Mouse (Mus musculus) hindbrain, embryonic 15.5 days (tissue): ENCODE data around the gene Evc. TPM values are rescaled to one million over a fixed set of nuclear protein-coding genes. Genes with fewer than 3 reads are reported as not detected.

ENCODE experiments used
- ATAC-seq: fragments of 200-750 bp; cut with Nextera tagmentation; 2 replicates; pipeline ENCODE4 v1.8.0; 2017; ENCODE audit warnings: low read depth, moderate number of reproducible peaks, moderate TSS enrichment; ENCODE audit not compliant: low FRiP score
- H3K27ac ChIP-seq: fragments of 300-500 bp; sonication (generic); replicated peaks from 2 replicates; pipeline ENCODE4 v1.5.1; 2015; ENCODE audit warnings: mild to moderate bottlenecking, inconsistent platforms
- H3K27me3 ChIP-seq: fragments of 300-500 bp; sonication (generic); 2 replicates; pipeline ENCODE4 v1.6.1; 2015; ENCODE audit warnings: control low read depth, inconsistent platforms
- H3K36me3 ChIP-seq: fragments of 300-500 bp; sonication (generic); 2 replicates; pipeline ENCODE4 v1.6.1; 2015; ENCODE audit warnings: control low read depth, inconsistent platforms
- H3K4me1 ChIP-seq: fragments of 300-500 bp; sonication (generic); replicated peaks from 2 replicates; pipeline ENCODE4 v1.6.1; 2015; ENCODE audit warnings: control low read depth, inconsistent platforms
- H3K4me2 ChIP-seq: fragments of 300-500 bp; sonication (generic); 2 replicates; pipeline ENCODE4 v1.6.1; 2015; ENCODE audit warnings: moderate library complexity, mild to moderate bottlenecking, inconsistent platforms
- H3K4me3 ChIP-seq: fragments of 300-500 bp; sonication (generic); 2 replicates; pipeline ENCODE4 v1.5.1; 2015; ENCODE audit warnings: mild to moderate bottlenecking, inconsistent platforms
- H3K9ac ChIP-seq: fragments of 300-500 bp; sonication (generic); 2 replicates; pipeline ENCODE4 v1.6.1; 2015; ENCODE audit warnings: inconsistent platforms
- H3K9me3 ChIP-seq: fragments of 300-500 bp; sonication (generic); 2 replicates; pipeline ENCODE4 v1.6.1; 2016; ENCODE audit warnings: control low read depth, inconsistent platforms
- WGBS: fragments of 180-500 bp; shearing (Covaris S2); methylation state at CpG from one replicate; pipeline ENCODE4 v1.1.7; 2015; 5-methylcytosine and 5-hydroxymethylcytosine counted together
- polyA plus RNA-seq: library from polyadenylated mRNA; unstranded; fragments of >200 nt; fragmentation: Nextera tagmentation; extraction: Ambion mirVana; gene quantifications from 2 replicates; pipeline ENCODE4 v1.2.1, GENCODE M21; 2015

Evc gene
- polyA plus RNA-seq: 5.8 and 6.0 TPM in 2 replicates

DNA sequence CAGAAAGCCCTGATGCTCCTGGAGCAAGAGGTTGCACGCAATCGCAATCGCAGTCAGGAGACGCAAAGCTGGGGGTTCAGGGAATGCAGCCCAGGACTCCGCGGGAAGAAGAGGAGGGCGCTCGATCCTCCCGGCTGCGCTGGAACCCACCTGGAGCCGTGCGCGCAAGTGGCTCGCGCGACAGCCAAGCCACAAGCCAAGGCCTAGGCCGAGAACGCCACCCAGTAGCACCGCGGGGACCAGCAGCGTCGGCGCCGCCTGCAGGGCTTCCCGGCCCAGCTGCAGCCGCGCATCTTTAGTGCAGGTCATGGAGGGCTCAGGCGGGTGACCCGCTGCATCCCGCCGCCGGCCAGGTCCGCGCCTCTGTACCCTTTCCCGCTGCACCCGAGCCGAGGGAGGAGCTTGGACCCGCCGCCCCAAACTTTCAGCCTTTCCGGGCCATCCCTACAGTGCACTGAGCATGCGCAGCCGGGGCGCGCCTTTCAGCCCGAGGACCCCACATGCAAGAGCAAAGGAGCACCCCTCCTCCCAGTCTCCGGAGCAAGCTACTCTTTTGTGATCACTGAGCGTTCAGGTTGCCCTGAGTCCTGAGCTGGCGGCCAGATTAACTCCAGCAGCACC is at the start of gene Evc:
Evc (minus strand) TSS at position 410 of the 621 bp plus-strand sequence.
- Histone ChIP-seq H3K4me3 (peak within 1 kb of the TSS; percentile 65), H3K4me1 (peaks cover 34% of the 10 kb centered on the region), H3K9ac (peak within 1 kb of the TSS; percentile 56), H3K27me3 (0 out of 2 replicates have a peak, but pooled peaks cover 7% of the 10 kb centered on the region), H3K27ac (no peak within 1 kb of the TSS), H3K4me2 (peak within 1 kb of the TSS; percentile 100), H3K36me3 (no peaks in the 10 kb centered on the region), H3K9me3 (no peaks in the 10 kb centered on the region)
- ATAC-seq: peak; percentile 64
- under 1% methylated on average over 48 of the region's 48 CpGs for WGBS

DNA sequence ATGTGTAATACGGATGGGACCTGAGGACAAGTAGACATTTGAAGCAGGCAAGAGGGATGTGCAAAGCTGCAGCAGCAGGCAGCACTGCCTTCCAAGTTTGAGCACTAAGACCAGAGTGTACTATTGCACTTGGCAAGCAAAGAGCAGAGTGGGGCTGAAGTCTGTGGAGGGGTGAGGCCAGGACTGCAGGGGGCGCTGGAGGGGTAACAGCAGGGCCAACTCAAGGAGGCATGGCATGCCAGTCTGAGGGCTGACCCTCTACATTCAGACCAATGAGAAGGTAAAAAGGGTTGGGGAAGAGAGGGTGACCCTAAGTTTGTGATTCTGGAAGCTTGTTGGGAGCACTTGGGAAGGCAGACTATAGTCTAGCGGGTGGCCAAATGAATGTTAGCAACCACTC is 46.9 kb upstream of the Evc start:
- Histone ChIP-seq H3K36me3 (no peaks in the 10 kb centered on the region), H3K4me1 (0 out of 2 replicates have a peak, but pooled peaks cover 4% of the 10 kb centered on the region), H3K4me3 (no peak overlapping the region), H3K9ac (no peak overlapping the region), H3K27me3 (no peaks in the 10 kb centered on the region), H3K4me2 (no peak overlapping the region), H3K27ac (no peak overlapping the region), H3K9me3 (no peaks in the 10 kb centered on the region)
- no peak for ATAC-seq
- 92% methylated on average over 3 of the region's 3 CpGs for WGBS

DNA sequence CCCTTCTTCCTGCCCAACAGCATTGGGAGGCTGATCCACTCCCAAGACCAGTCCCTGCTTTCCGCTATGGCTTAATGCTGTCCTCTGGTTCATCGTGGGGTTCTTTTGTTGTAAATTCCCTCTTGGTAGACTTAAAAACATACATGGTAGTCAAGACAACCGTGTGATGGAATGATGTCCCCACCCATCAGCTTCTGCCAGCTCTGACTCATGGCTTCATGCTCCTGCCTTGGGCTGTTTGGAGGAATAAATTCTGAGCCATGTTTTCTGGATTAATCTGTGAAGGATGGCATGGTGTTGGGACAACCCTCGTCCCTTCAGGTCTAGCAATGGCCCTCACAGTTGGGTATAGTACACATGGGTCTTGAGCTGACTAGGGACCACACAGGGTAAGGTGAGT is 43.9 kb upstream of the Evc start:
- no peaks in the 10 kb centered on the region for H3K27me3 ChIP-seq
- no peak overlapping the region for H3K27ac ChIP-seq
- 0 out of 2 replicates have a peak, but pooled peaks cover 4% of the 10 kb centered on the region for H3K4me1 ChIP-seq
- no peak overlapping the region for H3K4me3 ChIP-seq
- no peak overlapping the region for H3K9ac ChIP-seq
- no peak overlapping the region for H3K4me2 ChIP-seq
- ATAC-seq: peak; percentile 33; the same call in 1 of the 2 replicates
- WGBS: 82% methylated on average over 4 of the region's 4 CpGs
- no peaks in the 10 kb centered on the region for H3K36me3 ChIP-seq
- no peaks in the 10 kb centered on the region for H3K9me3 ChIP-seq

DNA sequence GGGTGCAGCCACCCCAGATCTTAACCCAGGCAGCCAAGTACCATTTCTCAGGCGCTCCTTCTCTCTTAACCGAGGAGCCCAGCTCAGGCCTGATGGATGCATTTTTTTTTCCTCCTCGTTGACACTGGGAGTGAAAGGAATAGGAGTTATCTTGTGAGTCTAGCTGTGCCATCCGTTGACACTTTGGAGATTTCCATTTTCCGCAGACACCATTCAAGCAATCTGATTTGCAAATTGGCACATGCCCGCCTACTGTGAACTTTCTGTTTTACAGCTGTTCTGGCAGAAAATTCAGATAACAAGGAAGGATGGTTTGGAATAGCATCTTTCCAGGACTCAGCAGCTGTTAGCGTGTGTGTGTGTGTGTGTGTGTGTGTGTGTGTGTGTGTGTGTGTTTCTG is 40.7 kb upstream of the Evc start:
- WGBS: 78% methylated on average over 7 of the region's 7 CpGs
- H3K27me3 ChIP-seq: no peaks in the 10 kb centered on the region
- no peaks in the 10 kb centered on the region for H3K9me3 ChIP-seq
- no peaks in the 10 kb centered on the region for H3K36me3 ChIP-seq
- H3K4me3 ChIP-seq: no peak overlapping the region
- no peak overlapping the region for H3K4me2 ChIP-seq
- no peak for ATAC-seq
- no peak overlapping the region for H3K27ac ChIP-seq
- 0 out of 2 replicates have a peak, but pooled peaks cover 4% of the 10 kb centered on the region for H3K4me1 ChIP-seq
- H3K9ac ChIP-seq: no peak overlapping the region

DNA sequence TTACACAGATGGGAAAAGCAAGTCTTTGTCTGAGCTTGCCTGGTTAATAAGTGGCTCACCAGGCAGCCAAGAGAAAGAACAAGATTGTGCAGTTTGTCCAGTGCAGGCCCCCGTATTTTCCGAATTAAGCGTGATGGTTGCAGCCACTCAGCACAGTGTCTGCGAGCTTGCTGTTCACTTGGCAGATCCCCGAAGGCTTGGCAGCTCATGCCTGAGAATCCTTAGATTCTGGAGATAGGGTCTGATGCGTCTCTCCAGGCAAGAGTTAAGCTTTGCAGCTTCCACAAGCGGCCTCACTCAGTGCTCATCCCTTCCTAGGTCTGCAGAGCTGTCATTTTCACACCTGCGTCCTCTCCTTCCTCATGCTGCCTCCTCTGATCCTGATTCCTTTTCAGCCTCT is 32.1 kb upstream of the Evc start:
- 88% methylated on average over 8 of the region's 8 CpGs for WGBS
- no peak overlapping the region for H3K4me3 ChIP-seq
- no peak overlapping the region for H3K27ac ChIP-seq
- no peak for ATAC-seq
- peaks cover 12% of the 10 kb centered on the region for H3K4me1 ChIP-seq
- H3K9me3 ChIP-seq: no peaks in the 10 kb centered on the region
- H3K9ac ChIP-seq: no peak overlapping the region
- no peak overlapping the region for H3K4me2 ChIP-seq
- no peaks in the 10 kb centered on the region for H3K36me3 ChIP-seq
- H3K27me3 ChIP-seq: no peaks in the 10 kb centered on the region

DNA sequence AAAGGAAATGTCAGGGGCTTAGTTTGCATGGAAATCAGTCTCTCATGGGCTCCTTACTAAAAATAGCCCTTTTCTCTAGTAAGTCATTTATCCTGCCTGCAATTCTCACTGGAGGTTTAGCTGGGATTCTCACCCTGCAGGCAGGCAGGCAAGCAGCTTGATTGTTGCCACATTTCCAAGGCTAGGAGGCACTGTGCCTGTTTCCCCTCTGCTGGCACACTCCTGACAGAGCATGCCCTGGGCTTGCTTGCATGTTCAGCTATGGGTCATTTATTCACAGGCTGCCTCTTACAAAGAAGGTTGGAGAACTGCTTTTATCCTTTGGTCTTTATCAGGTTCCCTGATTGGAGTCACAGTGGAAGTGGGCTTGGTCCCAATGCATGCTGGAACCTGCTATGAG is 29.1 kb upstream of the Evc start:
- Histone ChIP-seq H3K4me3 (no peak overlapping the region), H3K9ac (no peak overlapping the region), H3K27me3 (no peaks in the 10 kb centered on the region), H3K9me3 (no peaks in the 10 kb centered on the region), H3K27ac (peak overlapping the region; percentile 64), H3K4me2 (no peak overlapping the region), H3K36me3 (no peaks in the 10 kb centered on the region), H3K4me1 (peaks cover 12% of the 10 kb centered on the region)
- ATAC-seq: 0 out of 2 replicates have a peak, but pooled peaks have one; percentile 64

DNA sequence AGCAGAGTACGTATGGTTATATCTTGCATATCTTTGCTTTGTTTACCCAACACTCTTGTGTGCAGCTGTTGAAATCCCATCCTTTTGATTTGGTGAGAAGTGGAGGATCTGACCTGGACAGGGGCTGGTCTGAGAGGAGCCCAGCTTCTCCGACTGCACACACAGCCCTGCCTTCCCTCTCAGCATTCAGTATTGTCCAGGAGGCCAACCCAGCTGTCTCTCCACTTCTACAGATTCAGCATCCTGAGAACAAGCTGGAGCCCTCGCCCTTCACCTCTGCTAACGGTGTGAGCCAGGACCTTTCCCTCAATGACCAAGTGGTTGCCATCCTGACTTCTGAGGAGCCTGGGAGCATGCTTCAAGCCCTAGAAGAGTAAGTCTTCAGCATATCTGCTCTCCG is 26.6 kb upstream of the Evc start:
- Histone ChIP-seq H3K4me2 (no peak overlapping the region), H3K4me1 (peaks cover 12% of the 10 kb centered on the region), H3K9me3 (no peaks in the 10 kb centered on the region), H3K9ac (no peak overlapping the region), H3K27me3 (no peaks in the 10 kb centered on the region), H3K4me3 (no peak overlapping the region), H3K36me3 (no peaks in the 10 kb centered on the region), H3K27ac (no peak overlapping the region)
- 89% methylated on average over 5 of the region's 5 CpGs for WGBS
- no peak for ATAC-seq

DNA sequence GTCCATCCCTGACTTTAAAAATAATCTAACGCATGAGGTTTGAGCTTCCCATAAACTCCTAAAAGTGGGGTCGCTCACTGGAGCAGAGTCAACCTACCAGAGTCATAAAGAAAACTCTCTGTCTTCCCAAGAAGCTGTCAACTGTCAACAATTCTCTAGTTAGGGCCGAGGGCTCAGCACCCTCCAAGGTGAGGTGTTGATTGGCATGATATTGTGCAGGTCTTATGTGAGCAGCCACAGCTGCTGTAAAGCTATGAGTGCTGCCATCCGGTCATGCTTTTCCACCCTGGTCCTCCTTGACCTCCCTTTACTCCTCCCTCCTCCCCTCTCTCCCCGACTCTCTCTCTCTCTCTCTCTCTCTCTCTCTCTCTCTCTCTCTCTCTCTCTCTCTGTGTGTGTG is 25.9 kb upstream of the Evc start:
- no peak overlapping the region for H3K27ac ChIP-seq
- H3K4me1 ChIP-seq: peaks cover 12% of the 10 kb centered on the region
- no peaks in the 10 kb centered on the region for H3K27me3 ChIP-seq
- WGBS: 88% methylated on average over 5 of the region's 5 CpGs
- H3K9ac ChIP-seq: no peak overlapping the region
- no peak overlapping the region for H3K4me2 ChIP-seq
- no peaks in the 10 kb centered on the region for H3K9me3 ChIP-seq
- H3K36me3 ChIP-seq: no peaks in the 10 kb centered on the region
- no peak for ATAC-seq
- H3K4me3 ChIP-seq: no peak overlapping the region

DNA sequence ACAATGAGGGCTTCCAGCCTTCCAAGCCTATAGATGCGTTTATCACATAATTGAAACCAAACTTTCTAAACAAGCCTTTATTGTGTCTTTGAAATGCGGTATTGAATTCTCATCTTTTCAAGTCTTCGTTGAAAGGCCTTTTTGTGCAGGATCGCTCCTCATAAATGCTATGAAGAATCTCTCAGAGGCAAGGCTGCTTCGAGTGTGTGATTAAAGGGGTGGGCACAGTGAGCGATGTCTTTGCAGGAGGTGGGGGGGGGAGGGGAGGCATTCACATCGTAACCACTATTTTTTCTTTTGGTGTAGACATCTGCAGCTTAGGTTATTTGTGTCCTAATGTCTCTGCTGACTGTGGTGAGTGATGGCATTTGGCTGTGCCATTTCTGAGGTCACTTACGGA is 19.3 kb upstream of the Evc start:
- no peaks in the 10 kb centered on the region for H3K9me3 ChIP-seq
- H3K27ac ChIP-seq: no peak overlapping the region
- H3K4me3 ChIP-seq: no peak overlapping the region
- no peak overlapping the region for H3K9ac ChIP-seq
- H3K27me3 ChIP-seq: no peaks in the 10 kb centered on the region
- no peak for ATAC-seq
- no peaks in the 10 kb centered on the region for H3K4me1 ChIP-seq
- H3K4me2 ChIP-seq: no peak overlapping the region
- H3K36me3 ChIP-seq: no peaks in the 10 kb centered on the region
- WGBS: 56% methylated on average over 8 of the region's 8 CpGs

DNA sequence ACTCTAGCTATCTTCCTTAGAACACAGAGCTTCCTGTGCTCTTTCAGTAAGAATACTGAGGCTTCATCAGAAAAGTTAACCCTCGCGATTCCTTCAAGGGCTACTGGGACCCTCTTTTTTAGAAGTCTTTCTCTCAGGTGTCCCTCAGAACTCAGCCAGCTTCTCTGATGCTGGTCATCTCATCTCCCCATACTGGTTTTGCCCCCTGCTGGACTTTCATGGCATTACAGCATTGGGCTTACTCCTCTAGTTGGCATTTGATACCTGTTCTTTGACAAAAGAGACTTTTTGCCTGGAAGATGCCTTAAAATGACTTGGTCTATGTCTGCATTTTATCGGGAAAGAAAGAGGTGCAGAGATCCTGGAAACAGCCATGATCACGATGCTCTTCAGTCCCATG is 17.7 kb upstream of the Evc start:
- no peak for ATAC-seq
- H3K9me3 ChIP-seq: no peaks in the 10 kb centered on the region
- H3K27me3 ChIP-seq: no peaks in the 10 kb centered on the region
- no peak overlapping the region for H3K4me2 ChIP-seq
- H3K27ac ChIP-seq: no peak overlapping the region
- WGBS: 85% methylated on average over 4 of the region's 4 CpGs
- H3K4me3 ChIP-seq: no peak overlapping the region
- no peaks in the 10 kb centered on the region for H3K36me3 ChIP-seq
- no peak overlapping the region for H3K9ac ChIP-seq
- no peaks in the 10 kb centered on the region for H3K4me1 ChIP-seq

DNA sequence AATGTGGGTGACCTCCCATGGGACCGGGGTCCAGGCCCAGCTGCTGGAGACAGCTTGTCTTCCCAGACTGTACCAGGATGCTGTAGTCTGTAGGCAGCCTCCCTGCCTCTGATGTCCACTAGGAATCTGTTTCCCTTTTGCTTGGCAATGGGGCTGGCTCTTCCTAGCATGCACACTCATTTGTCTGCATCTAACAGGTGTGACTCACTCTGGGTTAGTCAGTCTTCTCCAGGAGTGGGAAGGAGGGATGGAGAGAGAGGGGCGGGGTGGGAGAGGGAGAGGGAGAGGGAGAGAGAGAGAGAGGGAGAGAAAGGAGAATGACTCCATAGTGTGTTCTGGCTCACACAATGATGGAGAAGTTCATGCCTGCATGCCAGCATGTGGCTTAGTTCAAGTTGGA is 15.1 kb upstream of the Evc start:
- no peak overlapping the region for H3K27ac ChIP-seq
- H3K4me1 ChIP-seq: no peaks in the 10 kb centered on the region
- no peaks in the 10 kb centered on the region for H3K27me3 ChIP-seq
- no peak overlapping the region for H3K4me2 ChIP-seq
- 94% methylated on average over 2 of the region's 2 CpGs for WGBS
- ATAC-seq: no peak
- H3K4me3 ChIP-seq: no peak overlapping the region
- no peaks in the 10 kb centered on the region for H3K36me3 ChIP-seq
- no peaks in the 10 kb centered on the region for H3K9me3 ChIP-seq
- no peak overlapping the region for H3K9ac ChIP-seq

DNA sequence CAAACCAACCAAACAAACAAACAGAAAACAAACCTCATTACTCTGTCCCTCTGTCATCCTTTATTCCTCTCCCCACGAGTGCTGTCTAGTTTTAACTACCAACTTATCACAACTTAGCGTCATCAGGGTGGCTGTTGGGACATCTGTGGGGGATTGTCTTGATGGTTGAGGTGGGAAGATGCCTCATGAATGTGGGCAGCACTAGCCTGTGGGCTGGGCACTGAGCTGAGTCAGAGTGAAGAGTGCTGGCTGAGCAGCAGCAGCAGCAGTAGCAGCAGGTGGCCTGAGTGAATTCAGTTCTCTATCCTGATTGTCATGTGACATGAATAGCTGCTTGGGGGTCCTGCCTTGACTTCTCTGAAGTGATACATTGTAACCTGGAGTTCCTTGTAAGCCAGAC is 7.3 kb upstream of the Evc start:
- H3K9me3 ChIP-seq: no peaks in the 10 kb centered on the region
- no peak overlapping the region for H3K4me2 ChIP-seq
- WGBS: 93% methylated on average over 2 of the region's 2 CpGs
- H3K4me1 ChIP-seq: 0 out of 2 replicates have a peak, but pooled peaks cover 4% of the 10 kb centered on the region
- H3K36me3 ChIP-seq: no peaks in the 10 kb centered on the region
- no peak overlapping the region for H3K4me3 ChIP-seq
- ATAC-seq: no peak
- H3K27ac ChIP-seq: no peak overlapping the region
- H3K27me3 ChIP-seq: no peaks in the 10 kb centered on the region
- no peak overlapping the region for H3K9ac ChIP-seq

DNA sequence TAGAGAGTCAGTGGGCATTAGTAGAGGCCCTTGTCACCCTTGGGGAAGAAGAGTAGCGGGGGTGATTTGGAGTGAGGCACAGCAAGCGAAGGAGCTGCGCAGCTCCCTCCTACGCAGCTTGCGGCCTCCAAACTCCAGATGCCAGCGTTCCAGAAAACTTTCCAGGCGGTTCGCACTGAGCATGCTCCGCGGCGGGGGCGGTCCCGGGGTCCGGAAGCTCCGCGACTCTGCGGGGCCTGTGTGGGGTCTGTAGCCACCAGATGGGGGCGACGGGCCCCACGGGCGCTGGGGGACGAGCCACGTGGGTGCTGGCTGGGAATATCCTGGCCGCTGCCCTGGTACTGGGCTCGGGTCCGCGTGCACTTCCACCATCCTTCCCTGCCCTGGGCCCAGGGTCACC is 1.6 kb upstream of the Evc start, which contains the start of gene Evc2:
Evc2 (plus strand) TSS at position 212 of the 400 bp plus-strand sequence.
- Histone ChIP-seq H3K9ac (peak within 1 kb of the TSS; percentile 40), H3K27ac (no peak within 1 kb of the TSS), H3K4me1 (peaks cover 34% of the 10 kb centered on the region), H3K36me3 (no peaks in the 10 kb centered on the region), H3K4me2 (peak within 1 kb of the TSS; percentile 100), H3K4me3 (peak within 1 kb of the TSS; percentile 65), H3K9me3 (no peaks in the 10 kb centered on the region), H3K27me3 (0 out of 2 replicates have a peak, but pooled peaks cover 7% of the 10 kb centered on the region)
- peak; percentile 79 for ATAC-seq
- WGBS: under 1% methylated on average over 26 of the region's 27 CpGs
